Mouse (Mus musculus) heart, postnatal 4 days (tissue): ENCODE results near the gene Ppl. TPM values are rescaled to one million over a fixed set of nuclear protein-coding genes. Genes with fewer than 3 reads are reported as not detected.

Experiments used
- total RNA-seq, 2 experiments: library from RNA; stranded (reverse); gene quantifications; 2 replicates each; pipeline ENCODE4 v1.2.3; 2021

Gene Ppl
- total RNA-seq, 2 experiments from 2014 or later: 2.4 to 2.5 TPM

Other genes with a start within 250 kb of the Ppl start
- 100 to 1,000 TPM; 170 to 187 TPM for gene Mgrn1, start 246.2 kb downstream of the Ppl start, total RNA-seq
- gene Nudt16l1, start 193.7 kb downstream of the Ppl start, total RNA-seq: 10 to 100 TPM; 50.7 to 51.3 TPM
- gene Anks3, start 168.2 kb downstream of the Ppl start, total RNA-seq: 10 to 100 TPM; 22.4 to 24.3 TPM
- gene Sept12, start 134.6 kb downstream of the Ppl start, total RNA-seq: not detected
- gene Smim22, start 125.1 kb downstream of the Ppl start, total RNA-seq: not detected
- gene Rogdi, start 118.9 kb downstream of the Ppl start, total RNA-seq: 10 to 100 TPM; 25.2 to 27.6 TPM
- 10 to 100 TPM; 63.3 to 66.4 TPM for gene Glyr1, start 82.6 kb downstream of the Ppl start, total RNA-seq
- 10 to 100 TPM; 34.8 to 37.5 TPM for gene Ubn1, start 82.4 kb downstream of the Ppl start, total RNA-seq
- under 1 TPM; 0.10 to 0.16 TPM for gene Sec14l5, start 14.7 kb upstream of the Ppl start, total RNA-seq
- gene Nagpa, start 71.6 kb upstream of the Ppl start, total RNA-seq: 1 to 10 TPM; 6.1 to 7.9 TPM
- gene AU021092, start 89.9 kb upstream of the Ppl start, total RNA-seq: 10 to 100 TPM; 16.9 to 20.7 TPM
- gene Alg1, start 101.2 kb upstream of the Ppl start, total RNA-seq: 10 to 100 TPM; 15.8 to 17.5 TPM
- gene Eef2kmt, start 123.6 kb upstream of the Ppl start, total RNA-seq: 10 to 100 TPM; 13.0 to 13.7 TPM